Mouse (Mus musculus) ES-Bruce4 (cell line): Measurements from ENCODE around the gene Wscd2.

ENCODE experiments used
- CTCF ChIP-seq: IDR thresholded peaks from one replicate; pipeline ENCODE4 v1.8.1; 2011; ENCODE audit warnings: low read depth, low read length
- EP300 ChIP-seq: IDR thresholded peaks from 2 replicates; pipeline ENCODE4 v1.6.1; 2011; ENCODE audit warnings: low read depth, low read length; ENCODE audit not compliant: insufficient read depth
- POLR2A ChIP-seq: IDR thresholded peaks from one replicate; pipeline ENCODE4 v1.8.1; 2011; ENCODE audit warnings: low read length; ENCODE audit not compliant: insufficient read depth

GRCm38 (mm10) chr5:113493997-113494396, 3.9 kb downstream of the Wscd2 start:
- TF ChIP-seq POLR2A (no peak), CTCF (no peak), EP300 (no peak)
